Mouse (Mus musculus): ENCODE data around the gene 1700034J05Rik. TPM values are rescaled to one million over a fixed set of nuclear protein-coding genes. Genes with fewer than 3 reads are reported as not detected.

1700034J05Rik gene
- polyA plus RNA-seq, 1 experiment from 2014 or later: 0.34 TPM

- 76% methylated on average over 5 of the region's 5 CpGs for WGBS
- H3K9me3 ChIP-seq (ENCODE audit: control insufficient read depth, low read length): no peaks in the 10 kb centered on the region
- no peak for ATAC-seq (replicated peaks; ENCODE audit: low FRiP score, low TSS enrichment, low read depth)
- no peak overlapping the region for H3K27ac ChIP-seq (ENCODE audit: low read depth)
- no peaks in the 10 kb centered on the region for H3K27me3 ChIP-seq (replicated peaks; ENCODE audit: control insufficient read depth, insufficient read depth, low read length)
- no peak overlapping the region for H3K4me3 ChIP-seq (ENCODE audit: low read depth, low read length)
- H3K4me2 ChIP-seq (ENCODE audit: low read length): no peak overlapping the region
- no peaks in the 10 kb centered on the region for H3K36me3 ChIP-seq (ENCODE audit: control insufficient read depth, insufficient read depth, low read length)
- H3K4me1 ChIP-seq (replicated peaks; ENCODE audit: control insufficient read depth, insufficient read depth, low read length): peaks cover 40% of the 10 kb centered on the region
- no peak for DNase-seq (ENCODE audit: low spot score)
- no peak overlapping the region for H3K9ac ChIP-seq (ENCODE audit: low read length)
These were observed 44.3 kb downstream of the 1700034J05Rik start for GRCm38 (mm10) chr6:146909725-146910489.

- no peaks in the 10 kb centered on the region for H3K9me3 ChIP-seq (ENCODE audit: control insufficient read depth, low read length)
- WGBS: 80% methylated on average over 2 of the region's 2 CpGs
- H3K36me3 ChIP-seq (ENCODE audit: control insufficient read depth, insufficient read depth, low read length): no peaks in the 10 kb centered on the region
- H3K4me1 ChIP-seq (replicated peaks; ENCODE audit: control insufficient read depth, insufficient read depth, low read length): peaks cover 34% of the 10 kb centered on the region
- no peak overlapping the region for H3K4me3 ChIP-seq (ENCODE audit: low read depth, low read length)
- no peak overlapping the region for H3K27ac ChIP-seq (ENCODE audit: low read depth)
- ATAC-seq (replicated peaks; ENCODE audit: low FRiP score, low TSS enrichment, low read depth) (no peak), DNase-seq (ENCODE audit: low spot score) (no peak)
- H3K4me2 ChIP-seq (ENCODE audit: low read length): no peak overlapping the region
- no peaks in the 10 kb centered on the region for H3K27me3 ChIP-seq (replicated peaks; ENCODE audit: control insufficient read depth, insufficient read depth, low read length)
- no peak overlapping the region for H3K9ac ChIP-seq (ENCODE audit: low read length)
These were observed 45.4 kb downstream of the 1700034J05Rik start for GRCm38 (mm10) chr6:146908801-146909200.

- 87% methylated on average over 1 of the region's 1 CpGs for WGBS
- H3K27me3 ChIP-seq (replicated peaks; ENCODE audit: control insufficient read depth, insufficient read depth, low read length): no peaks in the 10 kb centered on the region
- H3K27ac ChIP-seq (ENCODE audit: low read depth): no peak overlapping the region
- no peak overlapping the region for H3K4me2 ChIP-seq (ENCODE audit: low read length)
- no peak overlapping the region for H3K4me3 ChIP-seq (ENCODE audit: low read depth, low read length)
- ATAC-seq (replicated peaks; ENCODE audit: low FRiP score, low TSS enrichment, low read depth) (no peak), DNase-seq (ENCODE audit: low spot score) (no peak)
- H3K36me3 ChIP-seq (ENCODE audit: control insufficient read depth, insufficient read depth, low read length): no peaks in the 10 kb centered on the region
- H3K4me1 ChIP-seq (replicated peaks; ENCODE audit: control insufficient read depth, insufficient read depth, low read length): peaks cover 25% of the 10 kb centered on the region
- no peak overlapping the region for H3K9ac ChIP-seq (ENCODE audit: low read length)
- no peaks in the 10 kb centered on the region for H3K9me3 ChIP-seq (ENCODE audit: control insufficient read depth, low read length)
These were observed 46.4 kb downstream of the 1700034J05Rik start for GRCm38 (mm10) chr6:146907795-146908190.

- no peaks in the 10 kb centered on the region for H3K9me3 ChIP-seq (ENCODE audit: control insufficient read depth, low read length)
- H3K27me3 ChIP-seq (replicated peaks; ENCODE audit: control insufficient read depth, insufficient read depth, low read length): no peaks in the 10 kb centered on the region
- no peaks in the 10 kb centered on the region for H3K36me3 ChIP-seq (ENCODE audit: control insufficient read depth, insufficient read depth, low read length)
- no peak overlapping the region for H3K9ac ChIP-seq (ENCODE audit: low read length)
- peaks cover 23% of the 10 kb centered on the region for H3K4me1 ChIP-seq (replicated peaks; ENCODE audit: control insufficient read depth, insufficient read depth, low read length)
- H3K27ac ChIP-seq (ENCODE audit: low read depth): no peak overlapping the region
- DNase-seq (ENCODE audit: low spot score): no peak
- no peak; the same call in 1 of the 2 replicates for ATAC-seq (replicated peaks; ENCODE audit: low FRiP score, low TSS enrichment, low read depth)
- no peak overlapping the region for H3K4me2 ChIP-seq (ENCODE audit: low read length)
- no peak overlapping the region for H3K4me3 ChIP-seq (ENCODE audit: low read depth, low read length)
- 71% methylated on average over 5 of the region's 5 CpGs for WGBS
These were observed 47.0 kb downstream of the 1700034J05Rik start for GRCm38 (mm10) chr6:146907061-146907794.

- no peak overlapping the region for H3K27ac ChIP-seq (ENCODE audit: low read depth)
- ATAC-seq (replicated peaks; ENCODE audit: low FRiP score, low TSS enrichment, low read depth): no peak
- WGBS: 76% methylated on average over 3 of the region's 3 CpGs
- H3K9ac ChIP-seq (ENCODE audit: low read length): no peak overlapping the region
- no peak for DNase-seq (ENCODE audit: low spot score)
- peaks cover 13% of the 10 kb centered on the region for H3K4me1 ChIP-seq (replicated peaks; ENCODE audit: control insufficient read depth, insufficient read depth, low read length)
- no peaks in the 10 kb centered on the region for H3K36me3 ChIP-seq (ENCODE audit: control insufficient read depth, insufficient read depth, low read length)
- no peak overlapping the region for H3K4me3 ChIP-seq (ENCODE audit: low read depth, low read length)
- no peaks in the 10 kb centered on the region for H3K9me3 ChIP-seq (ENCODE audit: control insufficient read depth, low read length)
- no peaks in the 10 kb centered on the region for H3K27me3 ChIP-seq (replicated peaks; ENCODE audit: control insufficient read depth, insufficient read depth, low read length)
- H3K4me2 ChIP-seq (ENCODE audit: low read length): no peak overlapping the region
These were observed 48.0 kb downstream of the 1700034J05Rik start for GRCm38 (mm10) chr6:146906000-146906786.

GRCm38 (mm10) chr6:146904707-146905106 is 49.5 kb downstream of the 1700034J05Rik start:
- H3K9me3 ChIP-seq (ENCODE audit: control insufficient read depth, low read length): no peaks in the 10 kb centered on the region
- no peaks in the 10 kb centered on the region for H3K36me3 ChIP-seq (ENCODE audit: control insufficient read depth, insufficient read depth, low read length)
- no peak overlapping the region for H3K9ac ChIP-seq (ENCODE audit: low read length)
- DNase-seq (ENCODE audit: low spot score): no peak
- peaks cover 11% of the 10 kb centered on the region for H3K4me1 ChIP-seq (replicated peaks; ENCODE audit: control insufficient read depth, insufficient read depth, low read length)
- 85% methylated on average over 3 of the region's 3 CpGs for WGBS
- no peak overlapping the region for H3K4me3 ChIP-seq (ENCODE audit: low read depth, low read length)
- no peak overlapping the region for H3K4me2 ChIP-seq (ENCODE audit: low read length)
- H3K27ac ChIP-seq (ENCODE audit: low read depth): no peak overlapping the region
- no peak for ATAC-seq (replicated peaks; ENCODE audit: low FRiP score, low TSS enrichment, low read depth)
- no peaks in the 10 kb centered on the region for H3K27me3 ChIP-seq (replicated peaks; ENCODE audit: control insufficient read depth, insufficient read depth, low read length)

GRCm38 (mm10) chr6:146903632-146904031 is 50.6 kb downstream of the 1700034J05Rik start:
- Histone ChIP-seq H3K27me3 (replicated peaks; ENCODE audit: control insufficient read depth, insufficient read depth, low read length) (no peaks in the 10 kb centered on the region), H3K4me3 (ENCODE audit: low read depth, low read length) (no peak overlapping the region), H3K4me1 (replicated peaks; ENCODE audit: control insufficient read depth, insufficient read depth, low read length) (peaks cover 17% of the 10 kb centered on the region), H3K9me3 (ENCODE audit: control insufficient read depth, low read length) (no peaks in the 10 kb centered on the region), H3K9ac (ENCODE audit: low read length) (no peak overlapping the region), H3K36me3 (ENCODE audit: control insufficient read depth, insufficient read depth, low read length) (no peaks in the 10 kb centered on the region), H3K27ac (ENCODE audit: low read depth) (no peak overlapping the region), H3K4me2 (ENCODE audit: low read length) (no peak overlapping the region)
- DNase-seq (ENCODE audit: low spot score) (no peak), ATAC-seq (replicated peaks; ENCODE audit: low FRiP score, low TSS enrichment, low read depth) (no peak)
- WGBS: 81% methylated on average over 2 of the region's 2 CpGs

GRCm38 (mm10) chr6:146901929-146902328 is 52.3 kb downstream of the 1700034J05Rik start:
- WGBS: 74% methylated on average over 4 of the region's 4 CpGs

More at GRCm38 (mm10) chr6:146901929-146902328, 52.3 kb downstream of the 1700034J05Rik start:
- no peaks in the 10 kb centered on the region for H3K36me3 ChIP-seq (ENCODE audit: control insufficient read depth, insufficient read depth, low read length)
- DNase-seq (ENCODE audit: low spot score): no peak
- H3K27me3 ChIP-seq (replicated peaks; ENCODE audit: control insufficient read depth, insufficient read depth, low read length): no peaks in the 10 kb centered on the region
- no peak overlapping the region for H3K9ac ChIP-seq (ENCODE audit: low read length)
- peaks cover 26% of the 10 kb centered on the region for H3K4me1 ChIP-seq (replicated peaks; ENCODE audit: control insufficient read depth, insufficient read depth, low read length)
- H3K9me3 ChIP-seq (ENCODE audit: control insufficient read depth, low read length): no peaks in the 10 kb centered on the region
- H3K27ac ChIP-seq (ENCODE audit: low read depth): no peak overlapping the region
- H3K4me3 ChIP-seq (ENCODE audit: low read depth, low read length): no peak overlapping the region
- H3K4me2 ChIP-seq (ENCODE audit: low read length): no peak overlapping the region
- ATAC-seq (replicated peaks; ENCODE audit: low FRiP score, low TSS enrichment, low read depth): no peak
